Mouse (Mus musculus) limb, embryonic 15.5 days (tissue): ENCODE results near the gene Il16. TPM values are rescaled to one million over a fixed set of nuclear protein-coding genes. Genes with fewer than 3 reads are reported as not detected.
"Not testable (repeated sequence)": the region's sequence is repeated elsewhere in the genome, so short reads cannot be mapped to it uniquely, and the experiment has no call there.

Source experiments
- ATAC-seq: fragments of 200-750 bp; cut with Nextera tagmentation; 2 replicates; pipeline ENCODE4 v1.8.0; 2017; ENCODE audit warnings: low read depth, moderate TSS enrichment; ENCODE audit not compliant: insufficient number of reproducible peaks, low FRiP score, low TSS enrichment
- H3K27ac ChIP-seq: fragments of 300-500 bp; sonication (generic); 2 replicates; pipeline ENCODE4 v1.5.1; 2015; ENCODE audit warnings: moderate library complexity, mild to moderate bottlenecking, inconsistent platforms
- H3K27me3 ChIP-seq: fragments of 300-500 bp; sonication (generic); 2 replicates; pipeline ENCODE4 v1.6.1; 2015; ENCODE audit warnings: inconsistent platforms
- H3K36me3 ChIP-seq: fragments of 300-500 bp; sonication (generic); 2 replicates; pipeline ENCODE4 v1.6.1; 2015; ENCODE audit warnings: inconsistent platforms
- H3K4me1 ChIP-seq: fragments of 300-500 bp; sonication (generic); 2 replicates; pipeline ENCODE4 v1.6.1; 2015; ENCODE audit warnings: inconsistent platforms
- H3K4me2 ChIP-seq: fragments of 300-500 bp; sonication (generic); 2 replicates; pipeline ENCODE4 v1.6.1; 2015; ENCODE audit warnings: mild to moderate bottlenecking, inconsistent platforms
- H3K4me3 ChIP-seq: fragments of 300-500 bp; sonication (generic); 2 replicates; pipeline ENCODE4 v1.5.1; 2015; ENCODE audit warnings: mild to moderate bottlenecking, inconsistent platforms
- H3K9ac ChIP-seq: fragments of 300-500 bp; sonication (generic); 2 replicates; pipeline ENCODE4 v1.6.1; 2015; ENCODE audit warnings: inconsistent platforms
- H3K9me3 ChIP-seq: fragments of 300-500 bp; sonication (generic); 2 replicates; pipeline ENCODE4 v1.6.1; 2016; ENCODE audit warnings: inconsistent platforms
- WGBS: fragments of 180-500 bp; shearing (Covaris S2); methylation state at CpG from one replicate; pipeline ENCODE4 v1.1.7; 2015; 5-methylcytosine and 5-hydroxymethylcytosine counted together
- polyA plus RNA-seq: library from polyadenylated mRNA; unstranded; fragments of >200 nt; fragmentation: Nextera tagmentation; extraction: Ambion mirVana; gene quantifications from 2 replicates; pipeline ENCODE4 v1.2.1, GENCODE M21; 2015

Il16 gene
- polyA plus RNA-seq, 1 experiment from 2014 or later, result 8.4 TPM

GRCm38 (mm10) chr7:83713639-83714038 lies 31.9 kb downstream of the Il16 start:
- 0 out of 2 replicates have a peak, but pooled peaks cover 3% of the 10 kb centered on the region for H3K9me3 ChIP-seq
- ATAC-seq, result no peak

GRCm38 (mm10) chr7:83711676-83712259 lies 33.8 kb downstream of the Il16 start:
- H3K4me2 ChIP-seq, ATAC-seq, H3K4me1 ChIP-seq, H3K9me3 ChIP-seq, H3K36me3 ChIP-seq, H3K9ac ChIP-seq, H3K27ac ChIP-seq, H3K27me3 ChIP-seq, H3K4me3 ChIP-seq: not testable (repeated sequence)
- 78% methylated on average over 10 of the region's 10 CpGs for WGBS

More at GRCm38 (mm10) chr7:83713639-83714038, 31.9 kb downstream of the Il16 start:
- Histone ChIP-seq H3K9ac (no peak overlapping the region), H3K27me3 (no peaks in the 10 kb centered on the region), H3K4me3 (no peak overlapping the region), H3K36me3 (0 out of 2 replicates have a peak, but pooled peaks cover 4% of the 10 kb centered on the region), H3K4me1 (peaks cover 6% of the 10 kb centered on the region; the same call in 1 of the 2 replicates), H3K27ac (no peak overlapping the region), H3K4me2 (no peak overlapping the region)
- 71% methylated on average over 1 of the region's 1 CpGs for WGBS

- 34% methylated on average over 9 of the region's 9 CpGs for WGBS
- H3K4me2 ChIP-seq, result no peak overlapping the region
- H3K4me1 ChIP-seq, result peaks cover 14% of the 10 kb centered on the region
- no peaks in the 10 kb centered on the region for H3K9me3 ChIP-seq
- H3K4me3 ChIP-seq, result no peak overlapping the region
- no peak overlapping the region for H3K9ac ChIP-seq
- ATAC-seq, result no peak
- no peaks in the 10 kb centered on the region for H3K36me3 ChIP-seq
- no peak overlapping the region for H3K27ac ChIP-seq
- no peaks in the 10 kb centered on the region for H3K27me3 ChIP-seq
Observed at GRCm38 (mm10) chr7:83703046-83703775, 42.3 kb downstream of the Il16 start.

- Histone ChIP-seq H3K4me1 (peaks cover 14% of the 10 kb centered on the region), H3K27ac (peak overlapping the region; percentile 51), H3K27me3 (no peaks in the 10 kb centered on the region), H3K9ac (no peak overlapping the region), H3K4me3 (no peak overlapping the region), H3K9me3 (no peaks in the 10 kb centered on the region), H3K36me3 (no peaks in the 10 kb centered on the region), H3K4me2 (no peak overlapping the region)
- ATAC-seq, result no peak
- WGBS, result 69% methylated on average over 6 of the region's 6 CpGs
Observed at GRCm38 (mm10) chr7:83699066-83699745, 46.3 kb downstream of the Il16 start.

- no peak overlapping the region for H3K9ac ChIP-seq
- 32% methylated on average over 6 of the region's 6 CpGs for WGBS
- ATAC-seq, result no peak
Observed at GRCm38 (mm10) chr7:83695449-83696212, 49.9 kb downstream of the Il16 start.

GRCm38 (mm10) chr7:83682640-83683274 lies 62.8 kb downstream of the Il16 start:
- H3K9ac ChIP-seq, result no peak overlapping the region
- no peak overlapping the region for H3K4me2 ChIP-seq
- no peak overlapping the region for H3K4me3 ChIP-seq
- no peaks in the 10 kb centered on the region for H3K9me3 ChIP-seq
- no peaks in the 10 kb centered on the region for H3K36me3 ChIP-seq
- peaks cover 3% of the 10 kb centered on the region; the same call in 1 of the 2 replicates for H3K4me1 ChIP-seq
- 28% methylated on average over 6 of the region's 6 CpGs for WGBS
- no peak overlapping the region for H3K27ac ChIP-seq
- ATAC-seq, result no peak
- no peaks in the 10 kb centered on the region for H3K27me3 ChIP-seq

More at GRCm38 (mm10) chr7:83695449-83696212, 49.9 kb downstream of the Il16 start:
- no peak overlapping the region for H3K27ac ChIP-seq
- H3K4me1 ChIP-seq, result peaks cover 7% of the 10 kb centered on the region
- no peaks in the 10 kb centered on the region for H3K27me3 ChIP-seq
- no peak overlapping the region for H3K4me2 ChIP-seq
- no peak overlapping the region for H3K4me3 ChIP-seq
- no peaks in the 10 kb centered on the region for H3K36me3 ChIP-seq
- no peaks in the 10 kb centered on the region for H3K9me3 ChIP-seq

GRCm38 (mm10) chr7:83678506-83678905 lies 67.0 kb downstream of the Il16 start:
- Histone ChIP-seq H3K27ac (no peak overlapping the region), H3K4me2 (no peak overlapping the region), H3K9me3 (no peaks in the 10 kb centered on the region), H3K4me1 (peaks cover 3% of the 10 kb centered on the region; the same call in 1 of the 2 replicates), H3K27me3 (no peaks in the 10 kb centered on the region), H3K4me3 (no peak overlapping the region), H3K36me3 (peaks cover 12% of the 10 kb centered on the region), H3K9ac (no peak overlapping the region)
- ATAC-seq, result no peak
- WGBS, result 93% methylated on average over 4 of the region's 4 CpGs

GRCm38 (mm10) chr7:83677296-83677695 lies 68.2 kb downstream of the Il16 start:
- H3K4me1 ChIP-seq, result no peaks in the 10 kb centered on the region
- 84% methylated on average over 3 of the region's 3 CpGs for WGBS
- ATAC-seq, result no peak
- H3K4me3 ChIP-seq, result no peak overlapping the region
- no peak overlapping the region for H3K9ac ChIP-seq
- no peaks in the 10 kb centered on the region for H3K9me3 ChIP-seq
- peaks cover 13% of the 10 kb centered on the region for H3K36me3 ChIP-seq
- no peak overlapping the region for H3K4me2 ChIP-seq
- H3K27ac ChIP-seq, result no peak overlapping the region
- no peaks in the 10 kb centered on the region for H3K27me3 ChIP-seq

GRCm38 (mm10) chr7:83675545-83676254 lies 69.8 kb downstream of the Il16 start:
- no peaks in the 10 kb centered on the region for H3K27me3 ChIP-seq
- H3K9ac ChIP-seq, result no peak overlapping the region
- H3K27ac ChIP-seq, result no peak overlapping the region
- no peak overlapping the region for H3K4me2 ChIP-seq
- no peak for ATAC-seq
- H3K4me3 ChIP-seq, result no peak overlapping the region
- no peaks in the 10 kb centered on the region for H3K4me1 ChIP-seq
- H3K9me3 ChIP-seq, result no peaks in the 10 kb centered on the region
- H3K36me3 ChIP-seq, result peaks cover 13% of the 10 kb centered on the region
- WGBS, result 37% methylated on average over 5 of the region's 5 CpGs

- ATAC-seq, result no peak
- no peak overlapping the region for H3K9ac ChIP-seq
- no peak overlapping the region for H3K27ac ChIP-seq
- no peak overlapping the region for H3K4me3 ChIP-seq
- H3K4me2 ChIP-seq, result no peak overlapping the region
- WGBS, result 85% methylated on average over 6 of the region's 6 CpGs
- H3K27me3 ChIP-seq, result no peaks in the 10 kb centered on the region
- no peaks in the 10 kb centered on the region for H3K4me1 ChIP-seq
- H3K9me3 ChIP-seq, result no peaks in the 10 kb centered on the region
- H3K36me3 ChIP-seq, result peaks cover 17% of the 10 kb centered on the region
Observed at GRCm38 (mm10) chr7:83671573-83671972, 74.0 kb downstream of the Il16 start.

- H3K9me3 ChIP-seq, result no peaks in the 10 kb centered on the region
- peaks cover 7% of the 10 kb centered on the region; the same call in 1 of the 2 replicates for H3K36me3 ChIP-seq
- H3K4me1 ChIP-seq, result no peaks in the 10 kb centered on the region
- ATAC-seq, result no peak
- no peak overlapping the region for H3K4me3 ChIP-seq
- H3K27ac ChIP-seq, result no peak overlapping the region
- 6% methylated on average over 1 of the region's 1 CpGs for WGBS
- no peak overlapping the region for H3K4me2 ChIP-seq
- no peaks in the 10 kb centered on the region for H3K27me3 ChIP-seq
- no peak overlapping the region for H3K9ac ChIP-seq
Observed at GRCm38 (mm10) chr7:83668724-83669123, 76.8 kb downstream of the Il16 start.
